Mouse (Mus musculus): Measurements from ENCODE around the gene Tmem174.

- TF ChIP-seq CTCF (IDR thresholded peaks at IDR 0.05; ENCODE audit: extremely low read depth, insufficient read depth, low read length) (no peak), POLR2A (IDR thresholded peaks at IDR 0.05; ENCODE audit: extremely low read depth, insufficient read depth, low read length) (no peak)
Measured at GRCm38 (mm10) chr13:98647775-98648568, 10.8 kb upstream of the Tmem174 start.

All from cortical plate, adult 2 months (tissue).